Mouse (Mus musculus): Measurements from ENCODE around the gene AC131692.1.
"Not testable (repeated sequence)": the region's sequence is repeated elsewhere in the genome, so short reads cannot be mapped to it uniquely, and the experiment has no call there.

AC131692.1 gene

DNA sequence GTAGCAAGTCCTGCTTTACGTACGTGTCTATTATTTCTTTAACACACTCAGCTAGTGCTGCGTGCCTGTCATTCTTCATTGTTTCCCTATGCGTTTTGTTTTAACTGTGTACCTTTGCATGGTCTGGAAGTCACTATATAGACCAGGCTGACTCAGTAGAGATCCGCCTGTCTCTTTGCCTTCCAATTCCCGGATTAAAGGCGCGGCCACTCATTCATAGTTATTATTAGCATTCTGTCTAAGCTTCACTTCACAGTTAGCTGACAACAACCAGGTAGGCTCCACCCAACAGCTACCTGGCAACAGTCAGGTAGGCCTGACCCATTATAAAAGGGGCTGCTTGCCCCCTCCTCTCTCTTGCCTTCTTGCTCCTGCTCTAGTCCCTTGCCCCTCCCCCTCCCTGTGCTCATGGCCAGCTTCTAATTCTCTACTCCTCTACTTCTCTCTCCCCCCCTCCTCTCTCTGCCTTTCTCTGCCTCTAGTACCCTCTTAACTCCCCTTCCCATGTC lies 24.5 kb downstream of the AC131692.1 start:
- no peak for DNase-seq

DNA sequence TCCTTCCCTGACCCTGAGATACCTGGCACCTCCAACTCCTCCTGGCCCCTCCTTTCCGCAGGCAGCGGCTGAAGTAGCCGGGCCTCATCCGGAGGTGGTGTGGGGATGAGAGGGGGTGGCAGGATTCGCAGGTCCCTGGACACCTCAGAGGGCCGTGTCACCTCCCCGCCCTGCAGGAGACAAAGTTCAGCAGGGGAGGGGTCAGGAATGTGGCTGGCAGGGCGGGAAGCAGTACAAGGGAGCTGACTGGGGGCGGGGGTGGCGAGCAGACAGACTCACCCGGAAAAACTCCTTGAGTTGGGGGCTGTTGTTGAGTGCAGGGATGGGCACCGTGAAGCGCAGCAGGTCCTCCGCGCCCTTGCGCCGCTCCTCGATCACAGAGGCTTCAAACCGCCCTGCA lies 27.5 kb downstream of the AC131692.1 start:
- no peak for DNase-seq

DNA sequence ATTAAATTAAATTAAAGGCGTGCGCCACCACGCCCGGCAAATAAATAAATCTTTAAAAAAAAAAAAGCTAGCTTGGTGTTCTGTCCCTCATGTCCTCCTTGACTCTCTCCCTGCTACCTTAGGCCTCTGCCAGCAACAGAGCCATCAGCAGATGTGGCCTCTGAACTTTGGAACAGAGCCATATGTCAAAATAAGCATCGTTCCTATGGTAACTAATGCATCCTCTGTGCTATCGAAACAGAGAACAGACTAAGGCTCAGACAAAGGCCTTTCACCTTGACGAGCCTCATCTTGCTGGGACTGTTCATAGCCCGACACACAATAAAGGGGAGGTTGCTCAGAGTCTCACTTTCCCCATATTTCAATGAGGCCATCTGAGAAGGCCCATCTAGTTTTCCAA lies 29.1 kb downstream of the AC131692.1 start:
- DNase-seq: no peak

DNA sequence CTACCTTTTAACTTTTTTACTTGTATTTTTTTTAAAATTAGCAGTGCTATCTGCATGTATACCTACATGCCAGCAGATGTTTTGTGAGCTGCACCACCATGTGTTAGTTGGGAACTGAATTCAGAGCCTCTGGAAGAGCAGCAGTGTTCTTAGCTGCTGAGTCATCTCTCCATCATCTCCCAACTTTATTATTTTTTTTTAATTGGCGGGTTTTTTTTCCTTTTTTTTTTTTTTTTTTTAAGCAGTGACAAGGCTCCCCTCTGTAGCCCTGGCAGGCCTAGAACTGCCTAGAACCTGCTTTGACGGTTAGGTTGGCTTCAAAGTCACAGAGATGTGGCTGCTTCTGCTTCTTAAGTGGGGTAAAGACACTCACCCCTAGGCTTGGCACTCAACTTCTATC lies 30.7 kb downstream of the AC131692.1 start:
- DNase-seq: no peak

DNA sequence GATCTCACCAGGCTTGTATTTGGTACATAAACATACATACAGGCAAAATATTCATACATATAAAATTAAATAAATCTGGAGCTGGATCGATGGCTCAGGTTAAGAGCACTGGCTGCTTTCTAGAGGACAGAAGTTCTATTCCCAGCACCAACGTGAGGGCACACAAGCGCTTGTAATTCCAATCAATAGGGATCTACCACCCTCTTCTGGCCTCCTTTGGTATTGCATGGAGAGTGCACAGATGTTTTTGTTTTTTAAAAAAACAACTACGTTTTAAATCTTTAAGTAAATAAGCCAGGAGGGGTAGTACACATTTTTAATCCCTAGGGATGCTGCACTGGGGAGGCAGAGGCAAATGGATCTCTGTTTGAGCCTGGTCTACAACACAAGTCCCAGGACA lies 32.1 kb downstream of the AC131692.1 start:
- DNase-seq: peak; percentile 54 to 65

DNA sequence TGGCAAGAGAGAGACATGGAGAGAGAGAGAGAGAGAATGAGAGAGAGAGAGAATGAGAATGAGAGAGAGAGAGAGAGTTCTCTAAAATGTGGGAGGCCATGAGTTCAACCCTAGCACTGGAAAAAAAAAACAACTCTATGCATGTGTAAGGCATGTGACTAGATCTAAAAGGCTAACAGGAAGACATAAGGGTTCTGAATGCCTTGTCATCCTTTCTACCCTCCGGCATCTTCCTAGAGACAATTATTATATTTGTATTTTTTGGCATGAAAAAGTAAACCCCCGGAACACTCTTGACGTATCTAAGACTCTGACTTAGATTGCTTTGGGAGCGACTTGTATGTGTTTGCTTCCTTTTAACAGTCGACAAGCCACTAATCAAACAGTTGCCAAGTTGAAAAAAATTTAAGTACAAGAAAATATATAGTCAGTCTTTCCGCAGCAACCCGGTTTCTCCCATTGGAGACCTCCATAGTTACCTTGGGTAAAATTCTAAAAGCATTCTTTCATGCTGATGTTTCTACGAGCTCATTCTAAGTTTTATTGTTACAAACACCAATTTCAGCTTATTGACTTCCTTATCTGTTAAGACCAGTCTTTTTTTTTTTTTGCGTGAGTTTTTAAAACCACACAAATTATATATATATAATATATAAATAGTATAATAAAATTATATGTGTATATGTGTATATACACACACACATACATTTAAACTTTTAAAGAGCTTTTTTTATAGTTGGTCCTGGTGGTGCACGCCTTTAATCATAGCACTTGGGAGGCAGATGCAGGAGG lies 32.8 kb downstream of the AC131692.1 start:
- no peak for DNase-seq

DNA sequence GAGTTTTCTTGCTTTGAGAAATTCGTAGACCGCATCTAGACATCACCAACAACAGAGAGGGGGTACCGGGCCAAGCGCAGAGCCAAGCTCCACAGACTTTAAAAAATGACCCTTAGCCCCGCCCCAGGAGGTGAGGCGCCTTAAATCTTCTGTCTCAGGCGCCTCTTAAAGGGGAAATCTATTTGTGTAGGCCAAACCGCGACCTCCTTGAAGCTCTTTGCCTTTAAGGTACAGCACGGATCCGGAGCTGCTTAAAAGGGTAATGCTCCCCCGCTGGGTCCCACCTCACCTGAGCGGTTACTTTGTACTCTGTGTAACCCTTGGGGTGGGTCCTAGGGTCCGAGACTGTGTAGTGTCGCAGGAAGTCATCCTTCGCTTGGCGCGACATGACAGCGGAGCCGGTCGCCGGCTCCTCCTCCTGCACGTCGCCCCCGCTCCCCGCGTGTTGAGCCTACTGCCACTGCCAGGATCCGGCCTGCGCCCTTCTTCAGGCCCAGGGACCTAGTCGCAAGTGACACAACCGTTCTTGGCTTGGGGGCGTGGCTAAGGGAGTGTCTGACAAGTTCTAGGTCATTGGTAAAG lies 33.6 kb downstream of the AC131692.1 start, which contains the start of gene Snx15:
Gene Snx15, minus strand, starts transcription at position 545 of the 582 bp plus-strand sequence.
- peak; percentile 96 to 98 for DNase-seq

DNA sequence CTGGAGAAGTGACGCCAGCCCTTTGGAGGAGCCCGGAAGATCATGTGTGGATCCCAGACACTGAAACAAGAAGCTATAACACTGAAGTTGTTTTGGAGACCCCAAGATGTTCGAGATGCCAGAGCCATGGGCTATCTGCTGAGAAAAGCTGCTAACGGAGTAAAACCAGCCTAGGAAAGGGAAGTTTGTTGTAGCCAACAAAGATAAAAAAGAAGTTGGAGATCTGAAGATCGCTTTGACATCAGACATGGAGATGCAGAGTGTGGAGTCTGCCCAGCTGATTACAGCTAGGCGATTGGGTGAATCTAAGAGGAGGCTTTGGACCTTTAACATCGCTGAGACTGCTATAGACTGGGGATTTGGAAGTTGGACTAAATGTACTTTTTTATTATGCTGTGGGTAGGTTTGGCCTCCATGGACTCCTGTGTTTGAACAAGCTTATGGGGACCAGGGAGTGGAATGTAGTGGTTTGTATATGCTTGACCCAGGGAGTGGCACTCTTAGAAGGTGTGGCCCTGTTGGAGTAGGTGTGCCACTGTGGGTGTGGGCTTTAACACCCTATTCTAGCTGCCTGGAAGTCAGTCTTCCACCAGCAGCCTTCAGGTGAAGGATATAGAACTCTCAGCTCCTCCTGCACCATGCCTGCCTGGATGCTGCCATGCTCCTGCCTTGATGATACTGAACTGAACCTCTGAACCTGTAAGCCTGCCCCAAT lies 36.4 kb downstream of the AC131692.1 start:
- not testable (repeated sequence) for DNase-seq

DNA sequence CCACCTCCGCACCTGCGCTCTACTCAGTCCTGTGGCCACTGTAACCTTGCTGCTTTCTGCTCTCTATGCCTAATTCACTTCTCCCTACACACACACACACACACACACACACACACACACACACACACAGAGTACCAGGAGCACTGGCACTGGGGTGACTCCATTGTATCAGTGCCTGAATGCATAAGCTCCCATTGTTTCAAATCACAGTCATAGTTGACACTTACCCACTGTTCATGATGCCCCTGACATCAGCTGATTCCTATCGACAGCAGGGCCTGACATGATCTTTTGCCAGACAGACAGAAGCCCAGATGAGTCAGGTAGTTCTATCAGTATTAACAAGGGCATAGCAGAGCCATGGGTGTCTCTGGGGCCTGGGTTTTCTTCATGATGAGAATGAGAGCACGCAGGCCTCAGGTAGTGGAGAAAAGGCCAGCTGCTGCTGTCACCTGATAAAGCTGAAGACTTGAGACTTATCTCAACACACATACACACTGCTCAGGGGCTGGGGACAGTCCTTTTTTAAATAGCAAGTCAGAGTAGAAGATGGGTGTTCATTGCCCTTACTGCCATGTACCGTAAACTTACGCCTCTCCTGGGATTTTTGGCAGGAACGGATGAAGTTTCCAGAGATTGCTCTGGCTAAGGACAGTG lies 38.1 kb downstream of the AC131692.1 start:
- no peak for DNase-seq

DNA sequence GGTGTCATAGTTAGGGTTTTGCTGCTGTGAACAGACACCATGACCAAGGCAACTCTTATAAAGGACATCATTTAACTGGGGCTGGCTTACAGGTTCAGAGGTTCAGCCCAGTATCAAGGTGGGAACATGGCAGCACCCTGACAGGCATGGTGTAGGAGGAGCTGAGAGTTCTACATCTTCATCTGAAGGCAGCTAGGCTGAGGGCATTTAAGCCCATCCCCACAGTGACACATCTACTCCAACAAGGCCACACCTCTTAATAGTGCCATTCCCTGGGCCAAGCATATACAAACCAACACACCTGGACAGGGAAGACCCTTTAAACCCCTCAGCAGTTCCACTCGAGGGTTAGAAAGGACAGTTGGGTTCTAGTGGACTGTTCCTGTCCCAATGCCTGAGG lies 39.0 kb downstream of the AC131692.1 start:
- DNase-seq: not testable (repeated sequence)

DNA sequence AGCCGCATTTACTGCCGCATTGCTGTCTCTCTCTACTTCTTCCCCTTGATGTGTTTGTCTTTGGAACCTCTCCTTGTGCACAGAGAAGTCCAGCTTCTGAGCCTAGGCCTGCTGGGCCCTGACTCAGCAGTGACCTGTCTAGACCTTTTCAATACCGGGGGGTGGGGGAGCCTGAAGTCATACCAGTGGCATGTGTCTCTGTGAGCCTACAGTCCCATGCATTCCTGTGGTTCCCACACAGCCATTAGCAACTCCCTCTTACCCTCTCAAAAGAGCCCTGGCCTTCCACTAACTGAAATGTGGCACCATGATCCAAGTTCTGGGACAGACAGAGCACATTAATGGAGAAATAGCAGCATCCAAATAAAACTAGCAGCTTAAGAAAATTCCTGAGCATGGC lies 42.2 kb downstream of the AC131692.1 start:
- DNase-seq: no peak

DNA sequence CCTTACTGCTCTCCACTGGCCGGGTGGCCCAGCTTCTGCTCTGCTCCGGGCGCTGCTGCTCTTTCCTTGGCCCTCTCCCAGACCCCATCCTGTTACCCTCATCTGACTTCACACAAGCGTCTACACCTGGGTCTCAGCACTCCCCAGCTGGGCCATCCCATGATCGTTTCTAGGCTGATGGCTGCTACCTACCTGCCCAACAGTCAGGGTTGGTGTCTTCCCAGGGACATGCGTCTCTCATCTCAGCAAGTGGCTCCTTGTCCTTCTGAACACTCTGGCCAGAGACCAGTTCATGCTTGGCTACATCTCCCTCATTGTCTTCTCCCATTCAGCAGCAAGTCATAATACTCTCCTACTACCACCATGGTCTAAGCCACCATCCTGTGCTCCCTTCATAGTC lies 45.5 kb downstream of the AC131692.1 start:
- DNase-seq: peak; percentile 39 to 48

DNA sequence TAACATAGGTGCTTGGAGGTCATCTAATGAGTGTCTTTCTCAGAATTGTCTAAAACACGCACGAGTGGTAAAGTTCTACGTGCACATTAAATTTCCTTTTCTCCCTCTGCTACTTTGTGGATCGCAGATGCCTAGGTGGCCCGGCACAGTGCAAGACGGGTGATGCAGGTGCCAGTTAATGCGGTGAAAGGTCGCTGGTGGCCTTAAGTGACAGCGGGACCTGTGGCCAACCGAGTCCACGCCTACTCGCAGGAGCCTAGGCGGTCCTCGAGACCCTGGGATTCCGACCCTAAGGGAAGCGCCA lies 46.1 kb downstream of the AC131692.1 start:
- no peak for DNase-seq

DNA sequence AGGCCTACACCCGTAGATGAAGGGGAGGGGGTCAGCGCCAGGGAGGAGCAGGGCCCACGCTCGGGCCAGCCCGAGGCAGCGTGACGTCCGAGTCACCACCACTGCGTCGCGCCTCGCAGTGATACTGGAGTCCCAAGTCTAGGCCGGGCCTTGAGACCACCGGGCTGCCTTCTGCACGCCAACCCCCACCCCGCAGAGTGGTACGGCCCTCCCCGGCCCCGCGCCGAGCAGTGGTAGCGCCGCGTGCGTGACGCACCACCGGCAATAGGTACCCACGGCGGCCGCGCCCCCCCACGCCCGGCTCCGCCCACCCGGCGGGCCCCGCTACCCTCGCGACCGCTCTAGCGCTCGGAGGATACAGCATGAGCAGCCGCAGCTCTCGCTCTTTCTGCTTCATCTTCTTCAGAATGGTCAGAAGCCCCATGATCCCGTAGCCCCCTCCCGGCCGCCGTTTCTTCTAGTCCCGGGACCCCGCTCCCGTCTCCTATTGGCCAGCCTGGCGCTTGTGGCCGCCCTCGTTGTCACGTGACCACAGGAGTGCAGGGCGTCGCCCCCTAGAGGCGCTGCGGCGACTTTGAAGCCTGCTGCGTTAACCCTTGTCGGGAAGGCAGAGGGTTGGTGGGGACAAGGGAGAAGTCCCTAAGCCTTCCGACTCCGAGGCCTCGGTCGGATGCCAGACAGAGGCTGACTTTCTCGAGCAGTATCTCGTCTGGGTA lies 46.6 kb downstream of the AC131692.1 start, which contains the start of gene Batf2:
Gene Batf2, plus strand, starts transcription at position 306 of the 716 bp plus-strand sequence.
- DNase-seq: peak; percentile 91 to 93

DNA sequence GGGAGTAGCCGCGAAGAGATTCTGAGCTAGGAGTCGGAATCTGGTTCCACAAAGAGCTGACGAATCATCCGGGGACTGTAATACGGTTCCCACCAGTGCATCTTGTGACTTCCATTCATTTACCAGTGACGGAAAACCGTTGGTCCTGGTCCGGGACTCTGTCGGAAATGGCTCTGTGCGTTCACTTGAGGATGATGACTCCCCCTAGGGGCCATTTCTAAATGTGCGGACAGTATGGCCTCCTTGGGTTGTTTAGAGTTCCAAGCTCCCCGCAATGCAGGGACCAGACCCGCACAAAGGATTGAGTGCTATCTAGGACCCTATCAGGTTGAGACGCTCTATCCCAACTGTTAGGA lies 47.2 kb downstream of the AC131692.1 start, which contains the start of gene Arl2:
Gene Arl2, minus strand, starts transcription at position 155 of the 356 bp plus-strand sequence.
- peak; percentile 85 to 86 for DNase-seq

DNA sequence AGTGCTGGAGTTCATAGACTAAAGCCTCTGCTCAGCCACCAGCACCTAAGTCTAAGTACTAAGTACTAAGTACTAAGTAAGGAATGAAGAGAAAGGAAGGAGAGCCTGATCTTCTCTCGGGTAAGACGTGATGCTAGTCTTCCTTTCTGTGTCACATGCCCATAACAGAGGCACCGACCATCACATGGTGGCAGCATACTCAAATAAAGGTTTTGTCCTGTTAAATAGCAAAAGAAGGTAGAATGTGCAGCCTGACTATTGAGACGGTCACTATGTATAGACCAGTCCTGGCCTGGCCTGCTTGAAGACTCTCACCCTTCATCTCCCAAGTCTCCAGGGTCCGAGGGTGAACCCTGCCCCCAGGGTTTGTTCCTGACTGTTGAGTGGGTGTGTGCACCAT lies 50.6 kb downstream of the AC131692.1 start:
- DNase-seq: no peak

Data from cerebellum, adult 18-20 months (tissue).